In genomic region chr17:10042042-10042652, GRCm38 (mm10) we compare ENCODE assay signal across 25 mouse cellular contexts.
DNase-seq lines count a peak whose midpoint lies in the region; ATAC-seq and TF ChIP-seq lines count a peak whose summit lies in the region.
"Had no signal": no experiment of that assay in that cellular context is flagged by ENCODE, and none has a peak within 500 bp of the region (broad histone marks: within the 10 kb centered on the region; RNA-seq: fewer than 3 reads in every experiment).

No protein-coding gene starts in this region.

- H3K4me3 ChIP-seq in liver, embryonic 14.5 days (ENCODE audit: insufficient read depth in 1 of 2, low read depth in 2 of 2, low read length in 2 of 2), result no peak overlapping the region
- no peak overlapping the region for H3K4me3 ChIP-seq in neural tube, embryonic 15.5 days (replicated peaks)
- H3K4me3 ChIP-seq: embryonic facial prominence, embryonic 12.5 days; intestine, embryonic 15.5 days; layer of hippocampus, adult 2 months; limb, embryonic 15.5 days; midbrain, embryonic 10.5 days; stomach, embryonic 15.5 days had no signal

- H3K4me1 ChIP-seq in liver, embryonic 14.5 days (replicated peaks; ENCODE audit: control insufficient read depth in 2 of 2, insufficient read depth in 2 of 2, low read length in 1 of 2), result peaks cover 0 to 29% of the 10 kb centered on the region in 2 experiments; a peak in 3 of 4 replicates
- no peaks in the 10 kb centered on the region for H3K4me1 ChIP-seq in neural tube, embryonic 15.5 days
- H3K4me1 ChIP-seq: embryonic facial prominence, embryonic 12.5 days; intestine, embryonic 15.5 days; limb, embryonic 15.5 days; stomach, embryonic 15.5 days had no signal

- no peaks in the 10 kb centered on the region for H3K27me3 ChIP-seq in liver, embryonic 14.5 days (ENCODE audit: control insufficient read depth, insufficient read depth, low read length)
- H3K27me3 ChIP-seq in neural tube, embryonic 15.5 days (replicated peaks), result no peaks in the 10 kb centered on the region
- H3K27me3 ChIP-seq: embryonic facial prominence, embryonic 12.5 days; intestine, embryonic 15.5 days; limb, embryonic 15.5 days; stomach, embryonic 15.5 days had no signal

- no peak for TF ChIP-seq CTCF in liver, embryonic 14.5 days (IDR thresholded peaks at IDR 0.05; ENCODE audit: low read depth)

- peak; percentile 71 for TF ChIP-seq EP300 in liver, embryonic 14.5 days (IDR thresholded peaks at IDR 0.05; ENCODE audit: low read depth)

- WGBS in liver, embryonic 14.5 days (ENCODE audit: insufficient replicate concordance), result 62% methylated on average over 5 of the region's 5 CpGs
- WGBS in neural tube, embryonic 15.5 days, result 93% methylated on average over 5 of the region's 5 CpGs

- DNase-seq in heart, adult 11 months, result peak; percentile 88
- no peak for DNase-seq in heart, postnatal 14 days
- DNase-seq in 3T3-L1 (ENCODE audit: low read depth, low spot score), result peak; percentile 22
- DNase-seq in c-Kit-negative CD71-positive TER-119-positive erythroid progenitor cells, embryonic 14.5 days (ENCODE audit: low read depth, low spot score), result peak; percentile 63
- DNase-seq in liver, embryonic 14.5 days (ENCODE audit: low read depth in 3 of 3, low spot score in 3 of 3), result peak; percentile 42 to 66 (median 52)
- no peak for DNase-seq in kidney, adult 18-20 months
- no peak for DNase-seq in adrenal gland, adult 18-20 months (ENCODE audit: low spot score in 2 of 2)
- DNase-seq: adrenal gland, postnatal 14 days; cerebellum, adult 11 months; cerebellum, postnatal 10 days; forebrain, postnatal 0 days; kidney, postnatal 25 days; right cerebral cortex, adult 18-20 months; thymus, postnatal 36 days had no signal

- H3K27ac ChIP-seq in liver, embryonic 14.5 days, result peak overlapping the region; percentile 19; the same call in 1 of the 2 replicates
- H3K27ac ChIP-seq in neural tube, embryonic 15.5 days (replicated peaks), result no peak overlapping the region
- H3K27ac ChIP-seq: embryonic facial prominence, embryonic 12.5 days; intestine, embryonic 15.5 days; layer of hippocampus, adult 2 months; limb, embryonic 15.5 days; midbrain, embryonic 10.5 days; stomach, embryonic 15.5 days had no signal

- intact Hi-C loops in heart, postnatal 14 days (cut with DNase I), result loop anchor here (5.0 kb wide), 2 partner anchors 50 to 450 kb away; no protein-coding TSS in a partner anchor

- H3K4me2 ChIP-seq in liver, embryonic 14.5 days (ENCODE audit: low read depth), result no peak overlapping the region
- H3K4me2 ChIP-seq in neural tube, embryonic 15.5 days, result no peak overlapping the region
- H3K4me2 ChIP-seq: embryonic facial prominence, embryonic 12.5 days; intestine, embryonic 15.5 days; limb, embryonic 15.5 days; stomach, embryonic 15.5 days had no signal

- peak; percentile 93 for ATAC-seq in liver, embryonic 14.5 days (ENCODE audit: insufficient read depth)
- ATAC-seq in neural tube, embryonic 15.5 days (ENCODE audit: low FRiP score), result no peak
- ATAC-seq: forebrain, postnatal 0 days; hindbrain, embryonic 16.5 days; intestine, embryonic 15.5 days; lung, postnatal 0 days; midbrain, embryonic 16.5 days had no signal

- H3K36me3 ChIP-seq in liver, embryonic 14.5 days (replicated peaks; ENCODE audit: control insufficient read depth, insufficient read depth, low read depth), result no peaks in the 10 kb centered on the region
- H3K36me3 ChIP-seq in neural tube, embryonic 15.5 days, result no peaks in the 10 kb centered on the region
- H3K36me3 ChIP-seq: embryonic facial prominence, embryonic 12.5 days; G1E; intestine, embryonic 15.5 days; limb, embryonic 15.5 days; midbrain, embryonic 10.5 days; stomach, embryonic 15.5 days had no signal

- H3K9ac ChIP-seq in liver, embryonic 14.5 days (replicated peaks), result no peak overlapping the region
- no peak overlapping the region for H3K9ac ChIP-seq in neural tube, embryonic 15.5 days (replicated peaks)
- H3K9ac ChIP-seq: embryonic facial prominence, embryonic 12.5 days; forebrain, postnatal 0 days; intestine, embryonic 15.5 days; limb, embryonic 15.5 days; stomach, embryonic 15.5 days had no signal

- H3K9me3 ChIP-seq in liver, embryonic 14.5 days (ENCODE audit: control insufficient read depth, low read length), result no peaks in the 10 kb centered on the region
- no peaks in the 10 kb centered on the region for H3K9me3 ChIP-seq in neural tube, embryonic 15.5 days (replicated peaks)
- H3K9me3 ChIP-seq: embryonic facial prominence, embryonic 12.5 days; G1E; intestine, embryonic 15.5 days; limb, embryonic 15.5 days; stomach, embryonic 15.5 days had no signal

Comparison
In these comparisons a context has a peak if more than half of its experiments do, and no peak if none do; other contexts are left out.
1. DNase-seq: peak in heart, adult 11 months (single experiment), 3T3-L1 (single experiment), c-Kit-negative CD71-positive TER-119-positive erythroid progenitor cells, embryonic 14.5 days (single experiment) and liver, embryonic 14.5 days (3 of 3); none in heart, postnatal 14 days (0 of 2), kidney, adult 18-20 months (single experiment) and adrenal gland, adult 18-20 months (0 of 2).